Mouse (Mus musculus) C2C12 (cell line): Measurements from ENCODE around the gene Gm11549.

Source experiments
- CEBPB ChIP-seq: IDR thresholded peaks from one replicate; pipeline ENCODE4 v1.6.1; 2011; ENCODE audit warnings: low read depth, mild to moderate bottlenecking, control low read depth, moderate library complexity
- CTCF ChIP-seq: IDR thresholded peaks from one replicate; pipeline ENCODE4 v1.5.1; 2011; ENCODE audit not compliant: control insufficient read depth, insufficient read depth, insufficient read length
- FOSL1 ChIP-seq: IDR thresholded peaks from one replicate; pipeline ENCODE4 v1.8.0; 2011; ENCODE audit warnings: mild to moderate bottlenecking, low read length; ENCODE audit not compliant: poor library complexity, insufficient read depth, severe bottlenecking
- MAX ChIP-seq: IDR thresholded peaks from one replicate; pipeline ENCODE4 v1.6.1; 2011; ENCODE audit warnings: mild to moderate bottlenecking, control low read depth
- MYOD1 ChIP-seq: IDR thresholded peaks from one replicate; pipeline ENCODE4 v1.6.1; 2011; ENCODE audit warnings: low read depth; ENCODE audit not compliant: control insufficient read depth, insufficient read length
- MYOG ChIP-seq: IDR thresholded peaks from one replicate; pipeline ENCODE4 v1.6.1; 2011; ENCODE audit not compliant: control insufficient read depth, insufficient read length; ENCODE audit errors: extremely low read depth
- USF1 ChIP-seq: IDR thresholded peaks from one replicate; pipeline ENCODE4 v1.6.1; 2011; ENCODE audit warnings: low read depth, mild to moderate bottlenecking, control low read depth, moderate library complexity

DNA sequence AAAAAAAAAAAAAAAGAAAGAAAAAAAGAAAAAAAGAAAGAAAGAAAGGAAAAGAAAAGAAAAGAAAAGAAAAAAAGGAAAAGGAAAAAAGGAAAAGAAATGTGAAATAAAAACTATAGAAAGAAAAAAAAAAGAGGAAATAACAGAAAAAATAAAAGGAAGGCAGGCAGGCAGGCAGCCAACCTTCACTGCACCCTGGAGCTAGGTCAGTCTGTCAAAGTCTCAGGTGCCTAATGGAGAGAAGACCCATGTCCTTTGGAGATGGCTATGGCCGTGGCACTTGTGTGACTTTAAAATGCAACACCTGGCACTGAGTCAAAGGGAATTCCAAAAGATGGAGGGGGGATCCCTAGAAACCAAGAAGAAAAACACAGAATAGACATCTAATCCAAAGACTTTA lies 33.2 kb downstream of the Gm11549 start:
- TF ChIP-seq CEBPB (no peak), MYOD1 (no peak), USF1 (no peak), CTCF (no peak), MYOG (no peak), FOSL1 (no peak), MAX (no peak)
